Mouse (Mus musculus) lung, embryonic 16.5 days (tissue): Measurements from ENCODE around the gene Rps6ka6. TPM values are rescaled to one million over a fixed set of nuclear protein-coding genes. Genes with fewer than 3 reads are reported as not detected.

Experiments used
- ATAC-seq: fragments of 200-750 bp; cut with Nextera tagmentation; 2 replicates; pipeline ENCODE4 v1.8.0; 2017; ENCODE audit warnings: low read depth, mild to moderate bottlenecking, moderate library complexity
- H3K27ac ChIP-seq: fragments of 300-500 bp; sonication (generic); 2 replicates; pipeline ENCODE4 v1.5.1; 2014; ENCODE audit warnings: mild to moderate bottlenecking, control low read depth, low read length
- H3K27me3 ChIP-seq: fragments of 300-500 bp; sonication (generic); 2 replicates; pipeline ENCODE4 v1.6.1; 2014; ENCODE audit warnings: low read depth, low read length, mixed read lengths; ENCODE audit not compliant: control insufficient read depth, insufficient read depth
- H3K36me3 ChIP-seq: fragments of 300-500 bp; sonication (generic); 2 replicates; pipeline ENCODE4 v1.6.1; 2014; ENCODE audit warnings: low read length; ENCODE audit not compliant: control insufficient read depth, insufficient read depth
- H3K4me1 ChIP-seq: fragments of 300-500 bp; sonication (generic); replicated peaks from 2 replicates; pipeline ENCODE4 v1.6.1; 2014; ENCODE audit warnings: low read length, mixed read lengths; ENCODE audit not compliant: control insufficient read depth, insufficient read depth
- H3K4me2 ChIP-seq: fragments of 300-500 bp; sonication (generic); 2 replicates; pipeline ENCODE4 v1.6.1; 2014; ENCODE audit warnings: low read depth, low read length, control low read depth
- H3K4me3 ChIP-seq: fragments of 300-500 bp; sonication (generic); 2 replicates; pipeline ENCODE4 v1.5.1; 2014; ENCODE audit warnings: mild to moderate bottlenecking, low read length, control low read depth
- H3K9ac ChIP-seq: fragments of 300-500 bp; sonication (generic); 2 replicates; pipeline ENCODE4 v1.6.1; 2014; ENCODE audit warnings: low read length, control low read depth
- H3K9me3 ChIP-seq: fragments of 300-500 bp; sonication (generic); 2 replicates; pipeline ENCODE4 v1.6.1; 2016; ENCODE audit warnings: low read length; ENCODE audit not compliant: control insufficient read depth
- WGBS: fragments of 180-500 bp; shearing (Covaris S2); extraction: QIAGEN DNeasy Blood & Tissue Kit; methylation state at CpG from one replicate; pipeline ENCODE4 v1.1.7; 2014; 5-methylcytosine and 5-hydroxymethylcytosine counted together
- polyA plus RNA-seq: library from polyadenylated mRNA; unstranded; fragments of >200 nt; fragmentation: Nextera tagmentation; extraction: Ambion mirVana; gene quantifications from 2 replicates; pipeline ENCODE4 v1.2.1, GENCODE M21; 2015

The Rps6ka6 gene
- polyA plus RNA-seq: 15.6 and 17.1 TPM in 2 replicates

- ATAC-seq: no peak
- Histone ChIP-seq H3K27me3 (no peaks in the 10 kb centered on the region), H3K36me3 (no peaks in the 10 kb centered on the region), H3K9me3 (no peaks in the 10 kb centered on the region), H3K9ac (no peak within 1 kb of the TSS), H3K4me3 (no peak within 1 kb of the TSS), H3K4me1 (no peaks in the 10 kb centered on the region), H3K27ac (no peak within 1 kb of the TSS), H3K4me2 (no peak within 1 kb of the TSS)
- WGBS: 49% methylated on average over 10 of the region's 10 CpGs
These were observed at the start of gene Rps6ka6 for GRCm38 (mm10) chrX:111537859-111538258. Rps6ka6 (minus strand) TSS chrX:111537959.

- no peak overlapping the region for H3K4me2 ChIP-seq
- H3K4me1 ChIP-seq: no peaks in the 10 kb centered on the region
- H3K27me3 ChIP-seq: no peaks in the 10 kb centered on the region
- no peak overlapping the region for H3K9ac ChIP-seq
- 80% methylated on average over 2 of the region's 2 CpGs for WGBS
- ATAC-seq: no peak
- H3K9me3 ChIP-seq: no peaks in the 10 kb centered on the region
- H3K27ac ChIP-seq: no peak overlapping the region
- no peaks in the 10 kb centered on the region for H3K36me3 ChIP-seq
- no peak overlapping the region for H3K4me3 ChIP-seq
These were observed 39.3 kb upstream of the Rps6ka6 start for GRCm38 (mm10) chrX:111577044-111577443.

- Histone ChIP-seq H3K9me3 (no peaks in the 10 kb centered on the region), H3K4me1 (no peaks in the 10 kb centered on the region), H3K36me3 (no peaks in the 10 kb centered on the region), H3K4me3 (no peak overlapping the region), H3K27me3 (no peaks in the 10 kb centered on the region), H3K27ac (no peak overlapping the region), H3K9ac (no peak overlapping the region), H3K4me2 (no peak overlapping the region)
- no peak for ATAC-seq
- 82% methylated on average over 1 of the region's 1 CpGs for WGBS
These were observed 19.6 kb downstream of the Rps6ka6 start for GRCm38 (mm10) chrX:111518206-111518605.

GRCm38 (mm10) chrX:111463565-111464093, 74.1 kb downstream of the Rps6ka6 start:
- no peaks in the 10 kb centered on the region for H3K9me3 ChIP-seq
- no peaks in the 10 kb centered on the region for H3K27me3 ChIP-seq
- ATAC-seq: no peak
- no peaks in the 10 kb centered on the region for H3K36me3 ChIP-seq
- 17% methylated on average over 12 of the region's 12 CpGs for WGBS
- H3K9ac ChIP-seq: peak overlapping the region; percentile 68
- no peak overlapping the region for H3K27ac ChIP-seq
- H3K4me3 ChIP-seq: peak overlapping the region; percentile 56
- H3K4me1 ChIP-seq: no peaks in the 10 kb centered on the region
- peak overlapping the region; percentile 62 for H3K4me2 ChIP-seq

- Histone ChIP-seq H3K4me3 (peak overlapping the region; percentile 56), H3K27me3 (no peaks in the 10 kb centered on the region), H3K4me1 (no peaks in the 10 kb centered on the region), H3K27ac (peak overlapping the region; percentile 16; the same call in 1 of the 2 replicates), H3K9ac (peak overlapping the region; percentile 68), H3K9me3 (no peaks in the 10 kb centered on the region), H3K4me2 (peak overlapping the region; percentile 62), H3K36me3 (no peaks in the 10 kb centered on the region)
- ATAC-seq: peak; percentile 95
- 21% methylated on average over 28 of the region's 72 CpGs for WGBS
These were observed 74.8 kb downstream of the Rps6ka6 start for GRCm38 (mm10) chrX:111462833-111463564.

GRCm38 (mm10) chrX:111462495-111462832, 75.3 kb downstream of the Rps6ka6 start:
- no peaks in the 10 kb centered on the region for H3K4me1 ChIP-seq
- peak overlapping the region; percentile 16; the same call in 1 of the 2 replicates for H3K27ac ChIP-seq
- peak overlapping the region; percentile 62 for H3K4me2 ChIP-seq
- H3K36me3 ChIP-seq: no peaks in the 10 kb centered on the region
- ATAC-seq: no peak
- peak overlapping the region; percentile 56 for H3K4me3 ChIP-seq
- no peaks in the 10 kb centered on the region for H3K9me3 ChIP-seq
- peak overlapping the region; percentile 68 for H3K9ac ChIP-seq
- 16% methylated on average over 20 of the region's 21 CpGs for WGBS
- H3K27me3 ChIP-seq: no peaks in the 10 kb centered on the region

GRCm38 (mm10) chrX:111462092-111462491, 75.7 kb downstream of the Rps6ka6 start:
- Histone ChIP-seq H3K4me1 (no peaks in the 10 kb centered on the region), H3K4me2 (peak overlapping the region; percentile 62), H3K27me3 (no peaks in the 10 kb centered on the region), H3K9ac (peak overlapping the region; percentile 68), H3K27ac (0 out of 2 replicates have a peak overlapping the region, but pooled peaks have one; percentile 16), H3K9me3 (no peaks in the 10 kb centered on the region), H3K36me3 (no peaks in the 10 kb centered on the region), H3K4me3 (peak overlapping the region; percentile 56)
- 18% methylated on average over 8 of the region's 8 CpGs for WGBS
- no peak for ATAC-seq

- no peaks in the 10 kb centered on the region for H3K9me3 ChIP-seq
- H3K4me3 ChIP-seq: no peak overlapping the region
- H3K9ac ChIP-seq: no peak overlapping the region
- no peaks in the 10 kb centered on the region for H3K27me3 ChIP-seq
- H3K4me1 ChIP-seq: no peaks in the 10 kb centered on the region
- H3K27ac ChIP-seq: no peak overlapping the region
- no peak overlapping the region for H3K4me2 ChIP-seq
- H3K36me3 ChIP-seq: no peaks in the 10 kb centered on the region
- no peak for ATAC-seq
These were observed 77.6 kb downstream of the Rps6ka6 start for GRCm38 (mm10) chrX:111460166-111460565.

- no peak for ATAC-seq
- Histone ChIP-seq H3K4me2 (no peak overlapping the region), H3K36me3 (no peaks in the 10 kb centered on the region)
These were observed 101.2 kb downstream of the Rps6ka6 start for GRCm38 (mm10) chrX:111436571-111436970.

More at GRCm38 (mm10) chrX:111436571-111436970, 101.2 kb downstream of the Rps6ka6 start:
- Histone ChIP-seq H3K27me3 (no peaks in the 10 kb centered on the region), H3K4me3 (no peak overlapping the region), H3K9me3 (no peaks in the 10 kb centered on the region), H3K27ac (no peak overlapping the region), H3K4me1 (no peaks in the 10 kb centered on the region), H3K9ac (no peak overlapping the region)
